Mouse (Mus musculus): Measurements from ENCODE around the gene Tasp1. TPM values are rescaled to one million over a fixed set of nuclear protein-coding genes. Genes with fewer than 3 reads are reported as not detected.
"Not testable (repeated sequence)": the region's sequence is repeated elsewhere in the genome, so short reads cannot be mapped to it uniquely, and the experiment has no call there.

Gene Tasp1
- total and polyA plus RNA-seq, 2 experiments from 2014 or later: 16.2 to 21.6 TPM

GRCm38 (mm10) chr2:139937581-139937980 lies 129.0 kb downstream of the Tasp1 start:
- Histone ChIP-seq H3K9me3 (ENCODE audit: low read length) (no peaks in the 10 kb centered on the region), H3K4me1 (ENCODE audit: insufficient read depth, low read length) (no peaks in the 10 kb centered on the region), H3K4me2 (ENCODE audit: low read depth, low read length) (no peak overlapping the region), H3K27ac (no peak overlapping the region), H3K4me3 (ENCODE audit: low read length) (no peak overlapping the region), H3K9ac (replicated peaks; ENCODE audit: low read length) (no peak overlapping the region), H3K36me3 (ENCODE audit: insufficient read depth, low read length) (no peaks in the 10 kb centered on the region; the same call in 1 of the 2 replicates), H3K27me3 (ENCODE audit: insufficient read depth, low read length) (no peaks in the 10 kb centered on the region)
- ATAC-seq (no peak), DNase-seq (ENCODE audit: low spot score) (no peak)
- 45% methylated on average over 2 of the region's 2 CpGs for WGBS
- no peak for TF ChIP-seq CTCF (IDR thresholded peaks at IDR 0.05; ENCODE audit: low read depth)

DNA sequence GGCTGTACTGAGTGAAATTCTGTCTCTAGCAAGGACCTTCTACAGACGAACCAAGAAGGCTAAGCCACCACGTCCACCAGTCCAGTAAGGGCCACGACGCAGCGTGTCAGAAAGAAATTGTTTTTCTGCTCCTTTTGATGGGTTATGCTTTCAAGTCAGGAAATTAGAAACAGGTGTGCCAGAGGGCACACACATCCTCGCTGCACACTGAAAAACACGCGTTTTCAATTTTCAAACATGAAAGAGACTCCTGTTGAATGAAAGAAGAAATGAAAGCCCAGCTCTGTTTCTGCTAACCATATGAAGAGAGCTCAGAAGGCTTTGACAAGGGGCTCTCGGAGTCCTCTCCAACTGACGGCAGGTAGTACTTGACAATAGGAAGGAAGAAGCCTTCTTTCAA lies 132.0 kb downstream of the Tasp1 start:
- Histone ChIP-seq H3K9ac (replicated peaks; ENCODE audit: low read length) (no peak overlapping the region), H3K36me3 (ENCODE audit: insufficient read depth, low read length) (no peaks in the 10 kb centered on the region), H3K9me3 (ENCODE audit: low read length) (no peaks in the 10 kb centered on the region), H3K4me1 (ENCODE audit: insufficient read depth, low read length) (no peaks in the 10 kb centered on the region), H3K4me2 (ENCODE audit: low read depth, low read length) (no peak overlapping the region), H3K27me3 (ENCODE audit: insufficient read depth, low read length) (no peaks in the 10 kb centered on the region), H3K27ac (no peak overlapping the region), H3K4me3 (ENCODE audit: low read length) (no peak overlapping the region)
- no peak for TF ChIP-seq CTCF (IDR thresholded peaks at IDR 0.05; ENCODE audit: low read depth)
- ATAC-seq (no peak), DNase-seq (ENCODE audit: low spot score) (no peak)
- 90% methylated on average over 10 of the region's 10 CpGs for WGBS

- H3K4me2 ChIP-seq (ENCODE audit: low read depth, low read length): no peak overlapping the region
- no peak for ATAC-seq
- no peak overlapping the region for H3K4me3 ChIP-seq (ENCODE audit: low read length)
- 91% methylated on average over 4 of the region's 4 CpGs for WGBS
- H3K36me3 ChIP-seq (ENCODE audit: insufficient read depth, low read length): no peaks in the 10 kb centered on the region
- no peaks in the 10 kb centered on the region for H3K4me1 ChIP-seq (ENCODE audit: insufficient read depth, low read length)
- no peaks in the 10 kb centered on the region for H3K9me3 ChIP-seq (ENCODE audit: low read length)
- no peaks in the 10 kb centered on the region for H3K27me3 ChIP-seq (ENCODE audit: insufficient read depth, low read length)
- H3K9ac ChIP-seq (replicated peaks; ENCODE audit: low read length): no peak overlapping the region
- no peak overlapping the region for H3K27ac ChIP-seq
- DNase-seq (ENCODE audit: low spot score): no peak
- TF ChIP-seq CTCF (IDR thresholded peaks at IDR 0.05; ENCODE audit: low read depth): no peak
Observed at GRCm38 (mm10) chr2:139934033-139934572, 132.5 kb downstream of the Tasp1 start.

DNA sequence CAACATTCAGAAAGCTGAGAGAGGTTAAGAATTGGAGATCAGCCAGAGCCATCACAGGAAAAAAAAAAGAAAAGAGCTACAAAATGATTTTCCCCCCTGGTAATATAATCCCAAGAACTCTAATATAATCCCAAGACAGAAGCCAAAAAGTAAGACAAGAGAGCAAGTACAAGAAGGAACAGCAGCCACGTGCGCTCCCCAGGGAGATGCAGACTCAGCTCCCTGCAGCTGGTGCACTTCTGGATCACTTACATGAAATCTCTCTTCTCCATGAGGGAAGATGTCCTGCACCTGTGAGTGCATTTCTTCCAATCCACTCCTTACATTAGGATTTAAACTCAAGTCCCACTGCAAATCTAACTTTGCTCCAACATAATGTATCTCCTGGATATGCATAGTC lies 134.4 kb downstream of the Tasp1 start:
- H3K27ac ChIP-seq: no peak overlapping the region
- WGBS: 78% methylated on average over 2 of the region's 2 CpGs
- TF ChIP-seq CTCF (IDR thresholded peaks at IDR 0.05; ENCODE audit: low read depth): no peak
- H3K36me3 ChIP-seq (ENCODE audit: insufficient read depth, low read length): no peaks in the 10 kb centered on the region
- DNase-seq (ENCODE audit: low spot score): no peak
- H3K9ac ChIP-seq (replicated peaks; ENCODE audit: low read length): no peak overlapping the region
- no peak for ATAC-seq
- H3K27me3 ChIP-seq (ENCODE audit: insufficient read depth, low read length): no peaks in the 10 kb centered on the region
- no peaks in the 10 kb centered on the region for H3K9me3 ChIP-seq (ENCODE audit: low read length)
- H3K4me3 ChIP-seq (ENCODE audit: low read length): no peak overlapping the region
- no peaks in the 10 kb centered on the region for H3K4me1 ChIP-seq (ENCODE audit: insufficient read depth, low read length)
- H3K4me2 ChIP-seq (ENCODE audit: low read depth, low read length): no peak overlapping the region

DNA sequence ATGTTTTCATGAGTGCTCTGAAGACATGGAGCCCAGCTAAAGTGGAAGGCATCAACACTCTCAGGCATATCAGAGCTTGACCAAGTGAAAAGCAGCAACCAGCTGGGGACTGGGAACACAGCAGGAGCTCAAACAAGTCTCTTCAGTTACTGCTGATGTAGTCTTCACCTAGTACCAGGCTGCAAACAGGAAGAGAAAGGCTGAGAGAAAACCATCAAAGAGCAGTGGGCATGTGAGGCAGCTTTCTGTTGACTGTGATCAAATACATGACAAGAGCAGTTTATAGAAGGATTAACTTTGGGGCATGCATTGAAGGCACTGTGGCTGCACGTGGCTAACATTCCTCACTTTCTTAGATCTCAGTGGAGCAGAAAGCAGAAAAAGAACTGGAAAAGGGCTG lies 141.7 kb downstream of the Tasp1 start:
- WGBS: 16% methylated on average over 1 of the region's 1 CpGs
- no peaks in the 10 kb centered on the region for H3K4me1 ChIP-seq (ENCODE audit: insufficient read depth, low read length)
- no peaks in the 10 kb centered on the region for H3K27me3 ChIP-seq (ENCODE audit: insufficient read depth, low read length)
- no peak overlapping the region for H3K4me3 ChIP-seq (ENCODE audit: low read length)
- no peak overlapping the region for H3K4me2 ChIP-seq (ENCODE audit: low read depth, low read length)
- ATAC-seq: no peak
- no peaks in the 10 kb centered on the region for H3K36me3 ChIP-seq (ENCODE audit: insufficient read depth, low read length)
- TF ChIP-seq CTCF (IDR thresholded peaks at IDR 0.05; ENCODE audit: low read depth): no peak
- H3K9ac ChIP-seq (replicated peaks; ENCODE audit: low read length): no peak overlapping the region
- H3K9me3 ChIP-seq (ENCODE audit: low read length): no peaks in the 10 kb centered on the region
- no peak for DNase-seq (ENCODE audit: low spot score)
- H3K27ac ChIP-seq: no peak overlapping the region

DNA sequence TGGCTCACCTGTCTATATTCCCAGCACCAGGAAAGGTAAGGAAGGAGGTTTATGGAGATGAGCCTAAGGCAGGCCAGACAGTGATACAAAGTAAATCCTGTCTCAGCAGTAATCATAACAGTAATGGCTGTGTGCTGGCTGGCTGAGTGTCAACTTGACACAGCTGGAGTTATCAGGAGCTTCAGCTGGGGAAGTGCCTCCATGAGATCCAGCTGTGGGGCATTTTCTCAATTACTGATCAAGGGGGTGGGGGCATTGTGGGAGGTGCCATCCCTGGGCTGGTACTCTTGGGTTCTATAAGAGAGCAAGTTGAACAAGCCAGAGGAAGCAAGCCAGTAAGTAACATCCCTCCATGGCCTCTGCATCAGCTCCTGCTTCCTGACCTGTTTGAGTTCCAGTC lies 145.2 kb downstream of the Tasp1 start:
- H3K9ac ChIP-seq (replicated peaks; ENCODE audit: low read length); H3K4me2 ChIP-seq (ENCODE audit: low read depth, low read length); H3K9me3 ChIP-seq (ENCODE audit: low read length); DNase-seq (ENCODE audit: low spot score); H3K36me3 ChIP-seq (ENCODE audit: insufficient read depth, low read length); H3K27ac ChIP-seq; ATAC-seq; H3K27me3 ChIP-seq (ENCODE audit: insufficient read depth, low read length); H3K4me1 ChIP-seq (ENCODE audit: insufficient read depth, low read length); H3K4me3 ChIP-seq (ENCODE audit: low read length): not testable (repeated sequence)

DNA sequence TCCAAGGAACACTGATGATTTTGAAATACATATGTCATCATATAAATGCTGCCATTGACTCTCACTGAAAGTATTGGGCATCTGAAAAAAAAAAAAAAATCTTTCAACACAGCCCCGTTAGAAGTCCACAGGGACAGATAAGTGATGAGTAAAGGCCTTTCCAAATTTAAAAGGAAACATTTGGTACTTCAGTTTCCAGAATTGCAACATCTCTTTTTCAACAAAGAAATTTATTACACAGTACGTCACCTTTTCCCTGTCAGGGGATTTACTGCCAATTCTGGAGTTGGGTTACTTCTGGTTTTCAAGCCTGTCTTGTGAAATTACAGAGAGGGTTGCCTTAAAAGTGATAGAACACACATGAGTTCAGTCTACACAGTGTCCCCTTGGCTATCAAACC lies 146.8 kb downstream of the Tasp1 start:
- Histone ChIP-seq H3K9me3 (ENCODE audit: low read length) (no peaks in the 10 kb centered on the region), H3K9ac (replicated peaks; ENCODE audit: low read length) (no peak overlapping the region), H3K4me1 (ENCODE audit: insufficient read depth, low read length) (no peaks in the 10 kb centered on the region), H3K36me3 (ENCODE audit: insufficient read depth, low read length) (no peaks in the 10 kb centered on the region), H3K27ac (no peak overlapping the region), H3K4me2 (ENCODE audit: low read depth, low read length) (no peak overlapping the region), H3K4me3 (ENCODE audit: low read length) (no peak overlapping the region), H3K27me3 (ENCODE audit: insufficient read depth, low read length) (no peaks in the 10 kb centered on the region)
- no peak for TF ChIP-seq CTCF (IDR thresholded peaks at IDR 0.05; ENCODE audit: low read depth)
- WGBS: 77% methylated on average over 2 of the region's 2 CpGs
- DNase-seq (ENCODE audit: low spot score) (no peak), ATAC-seq (no peak)
